In the genomic region with DNA sequence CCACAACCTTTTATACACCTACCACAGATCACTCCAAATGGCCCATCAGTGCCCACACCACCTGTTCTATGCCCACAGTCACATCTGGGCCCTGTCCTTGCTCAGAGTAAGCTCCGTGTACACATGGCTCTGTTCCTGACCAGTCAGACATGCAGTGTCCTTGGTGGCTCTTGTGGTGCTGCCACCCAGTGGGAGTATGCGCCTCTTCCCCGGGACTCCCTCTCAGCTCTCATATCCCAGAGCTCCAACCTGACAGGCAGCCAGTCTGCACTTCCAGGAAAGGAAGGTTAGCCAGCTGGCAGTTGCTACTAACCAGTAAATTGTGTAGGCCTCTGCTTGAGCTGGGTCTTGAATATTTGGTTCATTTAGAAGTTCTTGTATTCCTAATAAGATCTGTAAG, we compare ENCODE assay signal across 9 mouse cellular contexts. TPM values are rescaled to one million over a fixed set of nuclear protein-coding genes. Genes with fewer than 3 reads are reported as not detected.
DNase-seq lines count a peak whose midpoint lies in the region; ATAC-seq and TF ChIP-seq lines count a peak whose summit lies in the region.
"Had no signal": no experiment of that assay in that cellular context is flagged by ENCODE, and none has a peak within 500 bp of the region (broad histone marks: within the 10 kb centered on the region; RNA-seq: fewer than 3 reads in every experiment).

No protein-coding gene starts in this region.

- TF ChIP-seq CTCF in gastrocnemius, adult 2 months (IDR thresholded peaks at IDR 0.05) = peak; percentile 69

- intact Hi-C loops in gastrocnemius, adult 2 months (cut with DNase I) = no loop called here

- no peak overlapping the region for H3K4me3 ChIP-seq in gastrocnemius, adult 2 months
- H3K4me3 ChIP-seq: embryonic facial prominence, embryonic 10.5 days had no signal

- no peak for ATAC-seq in erythroid progenitor cell, adult 5-6 weeks (replicated peaks; ENCODE audit: low FRiP score, poor library complexity, severe bottlenecking)

- peak overlapping the region; percentile 48; the same call in 1 of the 2 replicates for H3K27ac ChIP-seq in gastrocnemius, adult 2 months
- H3K27ac ChIP-seq: embryonic facial prominence, embryonic 10.5 days had no signal

- peak; percentile 81 for DNase-seq in gastrocnemius, adult 2 months
- DNase-seq in gastrocnemius, postnatal 4 days (ENCODE audit: low spot score in 2 of 2) = no peak
- DNase-seq in ovary, postnatal 36 days (ENCODE audit: low spot score) = peak; percentile 56
- DNase-seq in ovary, postnatal 10 days (ENCODE audit: low spot score) = no peak
- DNase-seq in gastrocnemius, postnatal 25 days = peak; percentile 59
- DNase-seq in retina, postnatal 1 day = peak; percentile 22
- DNase-seq in spleen, postnatal 14 days (ENCODE audit: low spot score in 2 of 2) = no peak

RNA-seq across cellular contexts. Expression of gene Baiap3, which starts 8.3 kb away (rescaled TPM):
- total RNA-seq in gastrocnemius, adult 2 months (2021) = under 1 TPM in 1 of 2 experiments, not detected in 1; 0.08 TPM
- total RNA-seq in gastrocnemius, postnatal 4 days (2021) = under 1 TPM in 1 of 2 experiments, not detected in 1; 0.54 TPM
- not detected for total RNA-seq in gastrocnemius, postnatal 25 days (2021)
- not detected in 2 replicates for total RNA-seq in erythroid progenitor cell, adult 5-6 weeks (2015; ENCODE audit: low replicate concordance)
- total RNA-seq in erythroid progenitor cell, adult 5-6 weeks (2017; ENCODE audit: low replicate concordance) = not detected in 2 replicates

RNA-seq across cellular contexts. Expression of gene Ube2i, which starts 10.0 kb away (rescaled TPM):
- total RNA-seq in gastrocnemius, adult 2 months (2021) = 10 to 100 TPM; 59.4 to 68.5 TPM
- 100 to 1,000 TPM; 178 to 203 TPM for total RNA-seq in gastrocnemius, postnatal 4 days (2021)
- 10 to 100 TPM; 59.1 to 62.2 TPM for total RNA-seq in gastrocnemius, postnatal 25 days (2021)
- total RNA-seq in erythroid progenitor cell, adult 5-6 weeks (2015; ENCODE audit: low replicate concordance) = 197 and 220 TPM in 2 replicates
- total RNA-seq in erythroid progenitor cell, adult 5-6 weeks (2017; ENCODE audit: low replicate concordance) = 152 and 166 TPM in 2 replicates

RNA-seq across cellular contexts. Expression of gene Tsr3, which starts 24.5 kb away (rescaled TPM):
- 10 to 100 TPM; 16.3 to 17.5 TPM for total RNA-seq in gastrocnemius, adult 2 months (2021)
- total RNA-seq in gastrocnemius, postnatal 4 days (2021) = 10 to 100 TPM; 25.5 to 26.4 TPM
- total RNA-seq in gastrocnemius, postnatal 25 days (2021) = 10 to 100 TPM; 17.2 to 18.1 TPM
- 2.9 TPM in 1 of 2 replicates, not detected in the other for total RNA-seq in erythroid progenitor cell, adult 5-6 weeks (2015; ENCODE audit: low replicate concordance)
- 3.1 and 6.5 TPM in 2 replicates for total RNA-seq in erythroid progenitor cell, adult 5-6 weeks (2017; ENCODE audit: low replicate concordance)

RNA-seq across cellular contexts. Expression of gene Gnptg, which starts 24.5 kb away (rescaled TPM):
- 10 to 100 TPM; 14.9 to 16.5 TPM for total RNA-seq in gastrocnemius, adult 2 months (2021)
- total RNA-seq in gastrocnemius, postnatal 4 days (2021) = 10 to 100 TPM; 14.9 to 16.2 TPM
- total RNA-seq in gastrocnemius, postnatal 25 days (2021) = 10 to 100 TPM; 12.9 to 15.9 TPM
- 10.5 and 13.8 TPM in 2 replicates for total RNA-seq in erythroid progenitor cell, adult 5-6 weeks (2015; ENCODE audit: low replicate concordance)
- 5.8 and 8.4 TPM in 2 replicates for total RNA-seq in erythroid progenitor cell, adult 5-6 weeks (2017; ENCODE audit: low replicate concordance)

RNA-seq across cellular contexts. Expression of gene Prss34, which starts 33.7 kb away (rescaled TPM):
- under 1 TPM; 0.20 to 0.70 TPM for total RNA-seq in gastrocnemius, adult 2 months (2021)
- 10 to 100 TPM; 18.4 to 21.5 TPM for total RNA-seq in gastrocnemius, postnatal 4 days (2021)
- total RNA-seq in gastrocnemius, postnatal 25 days (2021) = 1 to 10 TPM in 1 of 2 experiments, under 1 TPM in 1; 0.59 to 1.2 TPM
- 101 and 104 TPM in 2 replicates for total RNA-seq in erythroid progenitor cell, adult 5-6 weeks (2015; ENCODE audit: low replicate concordance)
- total RNA-seq in erythroid progenitor cell, adult 5-6 weeks (2017; ENCODE audit: low replicate concordance) = 38.0 and 42.1 TPM in 2 replicates

Comparison
In these comparisons a context has a peak if more than half of its experiments do, and no peak if none do; other contexts are left out.
1. DNase-seq: peak in gastrocnemius, adult 2 months (single experiment), ovary, postnatal 36 days (single experiment), gastrocnemius, postnatal 25 days (single experiment) and retina, postnatal 1 day (single experiment); none in gastrocnemius, postnatal 4 days (0 of 2), ovary, postnatal 10 days (single experiment) and spleen, postnatal 14 days (0 of 2).